In genomic region chr17:80809275-80809674, GRCm38 (mm10) we compare ENCODE assay signal across 12 mouse cellular contexts.
DNase-seq lines count a peak whose midpoint lies in the region; ATAC-seq and TF ChIP-seq lines count a peak whose summit lies in the region.
"Had no signal": no experiment of that assay in that cellular context is flagged by ENCODE, and none has a peak within 500 bp of the region (broad histone marks: within the 10 kb centered on the region; RNA-seq: fewer than 3 reads in every experiment).

No protein-coding gene starts in this region.

- H3K9ac ChIP-seq in midbrain, embryonic 11.5 days (ENCODE audit: low read length): no peak overlapping the region
- H3K9ac ChIP-seq in midbrain, embryonic 14.5 days (replicated peaks; ENCODE audit: low read length): no peak overlapping the region
- H3K9ac ChIP-seq in intestine, postnatal 0 days (ENCODE audit: low read depth, low read length): no peak overlapping the region
- H3K9ac ChIP-seq in lung, postnatal 0 days (replicated peaks; ENCODE audit: low read depth): no peak overlapping the region

- ATAC-seq in midbrain, embryonic 11.5 days (ENCODE audit: low FRiP score): no peak
- no peak; the same call in 1 of the 2 replicates for ATAC-seq in midbrain, embryonic 14.5 days (ENCODE audit: low FRiP score, low TSS enrichment)
- ATAC-seq in intestine, postnatal 0 days: no peak
- ATAC-seq in lung, postnatal 0 days: no peak

- no peaks in the 10 kb centered on the region for H3K9me3 ChIP-seq in midbrain, embryonic 11.5 days (ENCODE audit: control insufficient read depth, low read length)
- no peaks in the 10 kb centered on the region for H3K9me3 ChIP-seq in midbrain, embryonic 14.5 days (ENCODE audit: control insufficient read depth, low read length)
- no peaks in the 10 kb centered on the region for H3K9me3 ChIP-seq in intestine, postnatal 0 days (ENCODE audit: control insufficient read depth)
- no peaks in the 10 kb centered on the region for H3K9me3 ChIP-seq in lung, postnatal 0 days (ENCODE audit: low read length)
- H3K9me3 ChIP-seq: hindbrain, embryonic 10.5 days had no signal

- no peaks in the 10 kb centered on the region for H3K36me3 ChIP-seq in midbrain, embryonic 11.5 days (ENCODE audit: control insufficient read depth, insufficient read depth, low read length)
- H3K36me3 ChIP-seq in midbrain, embryonic 14.5 days (ENCODE audit: control insufficient read depth, insufficient read depth, low read length): no peaks in the 10 kb centered on the region
- H3K36me3 ChIP-seq in intestine, postnatal 0 days (ENCODE audit: control insufficient read depth, insufficient read depth): no peaks in the 10 kb centered on the region
- no peaks in the 10 kb centered on the region for H3K36me3 ChIP-seq in lung, postnatal 0 days (ENCODE audit: insufficient read depth, low read length)
- H3K36me3 ChIP-seq: hindbrain, embryonic 10.5 days had no signal

- WGBS in midbrain, embryonic 11.5 days: 75% methylated on average over 5 of the region's 5 CpGs
- whole genome bisulfite sequencing in midbrain, embryonic 14.5 days: 78% methylated on average over 5 of the region's 5 CpGs
- WGBS in intestine, postnatal 0 days: 93% methylated on average over 5 of the region's 5 CpGs
- WGBS in lung, postnatal 0 days: 93% methylated on average over 5 of the region's 5 CpGs

- no peak for TF ChIP-seq CTCF in intestine, postnatal 0 days (IDR thresholded peaks at IDR 0.05; ENCODE audit: low read depth)
- no peak for TF ChIP-seq CTCF in lung, postnatal 0 days (IDR thresholded peaks at IDR 0.05)

- no peak overlapping the region for H3K4me3 ChIP-seq in midbrain, embryonic 11.5 days (ENCODE audit: low read depth, low read length)
- no peak overlapping the region for H3K4me3 ChIP-seq in midbrain, embryonic 14.5 days (replicated peaks; ENCODE audit: low read depth, low read length)
- no peak overlapping the region for H3K4me3 ChIP-seq in intestine, postnatal 0 days (ENCODE audit: low read depth, low read length)
- no peak overlapping the region for H3K4me3 ChIP-seq in lung, postnatal 0 days (ENCODE audit: low read depth, low read length)
- H3K4me3 ChIP-seq: hindbrain, embryonic 10.5 days had no signal

- no peaks in the 10 kb centered on the region for H3K4me1 ChIP-seq in midbrain, embryonic 11.5 days (ENCODE audit: control insufficient read depth, insufficient read depth, low read length)
- H3K4me1 ChIP-seq in midbrain, embryonic 14.5 days (ENCODE audit: control insufficient read depth, insufficient read depth, low read length): no peaks in the 10 kb centered on the region
- no peaks in the 10 kb centered on the region for H3K4me1 ChIP-seq in intestine, postnatal 0 days (replicated peaks; ENCODE audit: control insufficient read depth, insufficient read depth, low read length)
- H3K4me1 ChIP-seq in lung, postnatal 0 days (ENCODE audit: insufficient read depth, low read depth, low read length): no peaks in the 10 kb centered on the region
- H3K4me1 ChIP-seq: hindbrain, embryonic 10.5 days had no signal

- intact Hi-C loops in heart, postnatal 25 days (cut with DNase I): no loop called here

- peak; percentile 86 for DNase-seq in heart, adult 11 months
- DNase-seq in heart, postnatal 25 days (ENCODE audit: low spot score): no peak
- peak; percentile 60 for DNase-seq in midbrain, embryonic 11.5 days (ENCODE audit: low spot score, missing footprints)
- no peak for DNase-seq in midbrain, embryonic 14.5 days
- DNase-seq in cerebellum, adult 8-10 months: peak; percentile 69
- DNase-seq in telencephalon, adult 2 months (ENCODE audit: low read depth, low spot score): peak; percentile 70
- DNase-seq in lung, postnatal 0 days (ENCODE audit: low spot score): no peak
- DNase-seq: adrenal gland, postnatal 25 days; kidney, adult 9 months had no signal

- H3K27ac ChIP-seq in midbrain, embryonic 11.5 days (ENCODE audit: low read depth, low read length): no peak overlapping the region
- no peak overlapping the region for H3K27ac ChIP-seq in midbrain, embryonic 14.5 days (replicated peaks; ENCODE audit: low read depth, low read length)
- H3K27ac ChIP-seq in intestine, postnatal 0 days (ENCODE audit: low read depth, low read length): no peak overlapping the region
- H3K27ac ChIP-seq in lung, postnatal 0 days (ENCODE audit: low read length): no peak overlapping the region
- H3K27ac ChIP-seq: hindbrain, embryonic 10.5 days had no signal

- no peaks in the 10 kb centered on the region for H3K27me3 ChIP-seq in midbrain, embryonic 11.5 days (ENCODE audit: control insufficient read depth, insufficient read depth, low read length)
- no peaks in the 10 kb centered on the region for H3K27me3 ChIP-seq in midbrain, embryonic 14.5 days (ENCODE audit: control insufficient read depth, insufficient read depth, low read length)
- no peaks in the 10 kb centered on the region for H3K27me3 ChIP-seq in intestine, postnatal 0 days (replicated peaks; ENCODE audit: control insufficient read depth, insufficient read depth, low read length)
- no peaks in the 10 kb centered on the region for H3K27me3 ChIP-seq in lung, postnatal 0 days (replicated peaks; ENCODE audit: insufficient read depth, low read length)

- no peak for TF ChIP-seq EP300 in lung, postnatal 0 days (IDR thresholded peaks at IDR 0.05)

- no peak overlapping the region for H3K4me2 ChIP-seq in midbrain, embryonic 11.5 days
- no peak overlapping the region for H3K4me2 ChIP-seq in midbrain, embryonic 14.5 days (ENCODE audit: low read length)
- H3K4me2 ChIP-seq in intestine, postnatal 0 days (replicated peaks; ENCODE audit: low read depth): no peak overlapping the region
- H3K4me2 ChIP-seq in lung, postnatal 0 days (replicated peaks; ENCODE audit: low read depth, low read length): no peak overlapping the region
- H3K4me2 ChIP-seq: heart, embryonic 11.5 days had no signal

Comparison
In these comparisons a context has a peak if more than half of its experiments do, and no peak if none do; other contexts are left out.
1. DNase-seq: peak in heart, adult 11 months (single experiment), midbrain, embryonic 11.5 days (single experiment), cerebellum, adult 8-10 months (single experiment) and telencephalon, adult 2 months (single experiment); none in heart, postnatal 25 days (single experiment), midbrain, embryonic 14.5 days (single experiment) and lung, postnatal 0 days (single experiment).